Mouse (Mus musculus) lung, postnatal 0 days (tissue): ENCODE measurements around the gene Dot1l. TPM values are rescaled to one million over a fixed set of nuclear protein-coding genes. Genes with fewer than 3 reads are reported as not detected.

ENCODE experiments used
- ATAC-seq: fragments of 200-750 bp; cut with Nextera tagmentation; 2 replicates; pipeline ENCODE4 v1.8.0; 2017; ENCODE audit warnings: moderate library complexity
- DNase-seq: peaks from one replicate; pipeline ENCODE4 v3.0.0-alpha.2; 2016; ENCODE audit warnings: low spot score
- H3K27ac ChIP-seq: fragments of 300-500 bp; sonication (generic); 2 replicates; pipeline ENCODE4 v1.5.1; 2014; ENCODE audit warnings: antibody characterized with exemption, mild to moderate bottlenecking, low read length, mixed read lengths
- H3K27me3 ChIP-seq: fragments of 300-500 bp; sonication (generic); replicated peaks from 2 replicates; pipeline ENCODE4 v1.6.1; 2014; ENCODE audit warnings: low read length, mixed read lengths; ENCODE audit not compliant: insufficient read depth
- H3K36me3 ChIP-seq: fragments of 300-500 bp; sonication (generic); 2 replicates; pipeline ENCODE4 v1.6.1; 2014; ENCODE audit warnings: low read length, mixed read lengths; ENCODE audit not compliant: insufficient read depth
- H3K4me1 ChIP-seq: fragments of 300-500 bp; sonication (generic); 2 replicates; pipeline ENCODE4 v1.6.1; 2014; ENCODE audit warnings: antibody characterized with exemption, low read depth, low read length, mixed read lengths; ENCODE audit not compliant: insufficient read depth
- H3K4me2 ChIP-seq: fragments of 300-500 bp; sonication (generic); replicated peaks from 2 replicates; pipeline ENCODE4 v1.6.1; 2014; ENCODE audit warnings: low read depth, mild to moderate bottlenecking, low read length, moderate library complexity, mixed read lengths
- H3K4me3 ChIP-seq: fragments of 300-500 bp; sonication (generic); 2 replicates; pipeline ENCODE4 v1.5.1; 2014; ENCODE audit warnings: low read depth, low read length
- H3K9ac ChIP-seq: fragments of 300-500 bp; sonication (generic); replicated peaks from 2 replicates; pipeline ENCODE4 v1.6.1; 2014; ENCODE audit warnings: low read depth, mild to moderate bottlenecking
- H3K9me3 ChIP-seq: fragments of 300-500 bp; sonication (generic); 2 replicates; pipeline ENCODE4 v1.6.1; 2016; ENCODE audit warnings: low read length, mixed read lengths
- CTCF ChIP-seq: IDR thresholded peaks from 2 replicates; pipeline ENCODE4 v1.5.1; 2016; ENCODE audit warnings: antibody characterized with exemption, mild to moderate bottlenecking
- EP300 ChIP-seq: IDR thresholded peaks from 2 replicates; pipeline ENCODE4 v1.6.1; 2016; ENCODE audit warnings: antibody characterized with exemption, mild to moderate bottlenecking, control low read depth
- WGBS: fragments of 180-500 bp; shearing (Covaris S2); extraction: QIAGEN DNeasy Blood & Tissue Kit; methylation state at CpG from one replicate; pipeline ENCODE4 v1.1.7; 2014; 5-methylcytosine and 5-hydroxymethylcytosine counted together
- polyA plus RNA-seq: library from polyadenylated mRNA; unstranded; fragments of >200 nt; fragmentation: Nextera tagmentation; extraction: Ambion mirVana; gene quantifications from 2 replicates; pipeline ENCODE4 v1.2.1, GENCODE M21; 2015

The Dot1l gene
- polyA plus RNA-seq, 1 experiment from 2014 or later = 7.4 TPM

DNA sequence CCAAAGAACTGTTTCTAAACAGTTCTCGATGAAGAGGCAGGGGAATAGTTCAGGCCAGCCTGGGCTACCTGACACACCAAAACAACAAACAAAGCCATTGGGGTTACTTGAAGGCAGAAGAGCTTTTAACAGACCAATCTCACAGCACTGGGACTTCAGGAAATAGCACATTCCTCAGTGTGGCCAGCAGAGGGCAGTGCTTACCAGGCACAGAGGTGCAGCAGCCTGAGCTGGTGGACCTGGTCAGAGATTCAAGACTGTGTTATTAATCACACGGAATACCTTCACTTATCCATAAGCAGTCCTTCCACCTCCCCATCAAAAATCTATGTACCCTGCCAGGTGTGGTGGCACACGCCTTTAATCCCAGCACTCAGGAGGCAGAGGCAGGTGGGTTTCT lies 7.6 kb upstream of the Dot1l start:
- no peaks in the 10 kb centered on the region for H3K36me3 ChIP-seq
- H3K9me3 ChIP-seq = no peaks in the 10 kb centered on the region
- no peak overlapping the region for H3K27ac ChIP-seq
- no peak overlapping the region for H3K9ac ChIP-seq
- H3K4me3 ChIP-seq = no peak overlapping the region
- no peaks in the 10 kb centered on the region for H3K27me3 ChIP-seq
- TF ChIP-seq CTCF (peak; percentile 97), EP300 (no peak)
- 9% methylated on average over 3 of the region's 3 CpGs for WGBS
- DNase-seq (peak; percentile 91), ATAC-seq (no peak)
- H3K4me2 ChIP-seq = no peak overlapping the region
- H3K4me1 ChIP-seq = peaks cover 11% of the 10 kb centered on the region; the same call in 1 of the 2 replicates

DNA sequence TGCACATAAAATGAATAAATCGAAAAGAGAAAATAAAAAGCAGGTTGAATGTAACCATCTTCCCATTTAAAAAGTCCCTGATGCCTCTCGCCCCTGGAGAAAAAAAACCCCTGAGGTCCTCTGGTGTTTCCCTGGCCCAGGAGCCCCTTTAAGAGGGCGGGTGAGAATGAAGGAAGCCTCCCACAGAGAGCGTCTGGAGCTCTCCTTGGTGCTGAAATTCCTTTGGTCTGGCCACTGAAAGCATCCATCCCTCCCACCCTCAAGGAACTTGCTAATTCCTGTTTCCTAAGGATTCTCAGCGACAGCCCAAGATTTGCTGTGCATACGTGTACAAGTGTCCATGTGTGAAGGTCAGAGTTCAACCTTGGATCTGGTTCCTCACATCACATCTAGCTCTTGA lies 6.4 kb upstream of the Dot1l start:
- Histone ChIP-seq H3K4me2 (no peak overlapping the region), H3K27ac (no peak overlapping the region), H3K36me3 (no peaks in the 10 kb centered on the region), H3K9ac (no peak overlapping the region), H3K27me3 (no peaks in the 10 kb centered on the region), H3K4me3 (no peak overlapping the region), H3K4me1 (peaks cover 10% of the 10 kb centered on the region; the same call in 1 of the 2 replicates), H3K9me3 (no peaks in the 10 kb centered on the region)
- WGBS = 7% methylated on average over 6 of the region's 6 CpGs
- TF ChIP-seq CTCF = no peak
- TF ChIP-seq EP300 = no peak
- DNase-seq (peak; percentile 88), ATAC-seq (no peak)

DNA sequence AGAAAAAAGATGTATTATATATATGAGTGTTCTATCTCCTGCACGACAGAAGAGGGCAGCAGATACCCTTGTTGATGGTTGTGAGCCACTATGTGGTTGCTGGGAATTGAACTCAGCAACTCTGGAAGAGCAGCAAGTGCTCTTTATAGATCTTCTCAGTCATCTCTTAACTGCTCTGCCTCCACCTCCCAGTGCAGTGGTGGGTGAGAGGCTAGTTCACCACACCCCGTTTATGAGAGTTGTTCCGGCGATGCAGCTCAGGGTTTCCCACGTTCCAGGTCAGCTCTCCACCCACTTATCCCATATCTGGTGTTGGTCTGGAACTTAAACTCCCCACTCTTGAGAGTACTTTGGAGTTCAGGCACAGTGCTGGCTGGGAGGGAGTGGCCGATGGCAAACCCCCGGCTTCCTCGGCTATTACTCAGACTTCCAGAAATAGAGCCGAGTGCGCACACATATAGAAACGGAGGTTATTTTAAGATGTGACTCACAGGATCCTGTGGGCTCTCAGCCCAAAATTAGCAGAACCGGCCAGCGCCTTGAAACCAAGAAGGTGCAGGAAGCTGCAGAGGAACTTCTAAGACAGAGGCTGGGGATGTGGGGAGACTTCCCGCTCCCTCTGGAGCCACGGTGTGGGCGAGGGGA lies 3.7 kb upstream of the Dot1l start:
- H3K4me1 ChIP-seq = peaks cover 16% of the 10 kb centered on the region
- DNase-seq (peak; percentile 98), ATAC-seq (peak; percentile 81)
- H3K36me3 ChIP-seq = no peaks in the 10 kb centered on the region
- peak overlapping the region; percentile 53 for H3K4me2 ChIP-seq
- no peak overlapping the region; the same call in 1 of the 2 replicates for H3K9ac ChIP-seq
- peak overlapping the region; percentile 88 for H3K27ac ChIP-seq
- no peaks in the 10 kb centered on the region for H3K9me3 ChIP-seq
- peak overlapping the region; percentile 14 for H3K4me3 ChIP-seq
- no peaks in the 10 kb centered on the region for H3K27me3 ChIP-seq
- TF ChIP-seq EP300 (peak; percentile 96), CTCF (peak; percentile 67)
- 2% methylated on average over 16 of the region's 16 CpGs for WGBS

DNA sequence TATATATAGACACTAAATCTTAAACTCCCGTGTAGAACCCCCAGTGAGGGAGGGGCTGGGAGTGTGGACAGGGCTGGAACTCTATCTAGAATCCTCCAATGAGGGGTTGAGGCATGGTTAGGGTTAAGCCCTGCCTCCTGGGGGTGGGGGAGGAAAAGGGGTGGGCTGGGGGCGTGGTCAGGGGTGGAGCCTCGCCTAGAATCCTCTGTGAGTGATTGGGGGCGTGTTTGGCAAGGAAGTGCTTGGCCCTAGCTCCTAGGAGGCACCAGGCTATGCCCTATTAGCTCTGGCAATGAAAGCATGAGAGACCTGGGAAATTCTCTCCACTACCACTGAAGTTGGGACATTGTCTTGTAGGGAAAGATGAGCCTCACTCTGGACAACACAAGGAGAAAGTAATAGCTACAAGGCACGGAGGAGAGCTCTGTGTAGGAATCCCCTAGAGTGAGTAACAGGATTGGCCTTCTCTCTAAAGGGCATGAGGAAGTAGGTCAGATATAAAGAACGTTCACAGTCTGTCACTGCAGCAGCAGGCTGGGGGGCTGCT lies 2.9 kb upstream of the Dot1l start:
- DNase-seq (peak; percentile 91), ATAC-seq (peak; percentile 64)
- H3K9ac ChIP-seq = no peak overlapping the region; the same call in 1 of the 2 replicates
- H3K27me3 ChIP-seq = no peaks in the 10 kb centered on the region
- TF ChIP-seq EP300 = no peak
- no peak for TF ChIP-seq CTCF
- peak overlapping the region; percentile 88 for H3K27ac ChIP-seq
- H3K36me3 ChIP-seq = no peaks in the 10 kb centered on the region
- 1% methylated on average over 6 of the region's 6 CpGs for WGBS
- peak overlapping the region; percentile 14 for H3K4me3 ChIP-seq
- H3K4me1 ChIP-seq = peaks cover 24% of the 10 kb centered on the region
- no peaks in the 10 kb centered on the region for H3K9me3 ChIP-seq
- peak overlapping the region; percentile 53 for H3K4me2 ChIP-seq

DNA sequence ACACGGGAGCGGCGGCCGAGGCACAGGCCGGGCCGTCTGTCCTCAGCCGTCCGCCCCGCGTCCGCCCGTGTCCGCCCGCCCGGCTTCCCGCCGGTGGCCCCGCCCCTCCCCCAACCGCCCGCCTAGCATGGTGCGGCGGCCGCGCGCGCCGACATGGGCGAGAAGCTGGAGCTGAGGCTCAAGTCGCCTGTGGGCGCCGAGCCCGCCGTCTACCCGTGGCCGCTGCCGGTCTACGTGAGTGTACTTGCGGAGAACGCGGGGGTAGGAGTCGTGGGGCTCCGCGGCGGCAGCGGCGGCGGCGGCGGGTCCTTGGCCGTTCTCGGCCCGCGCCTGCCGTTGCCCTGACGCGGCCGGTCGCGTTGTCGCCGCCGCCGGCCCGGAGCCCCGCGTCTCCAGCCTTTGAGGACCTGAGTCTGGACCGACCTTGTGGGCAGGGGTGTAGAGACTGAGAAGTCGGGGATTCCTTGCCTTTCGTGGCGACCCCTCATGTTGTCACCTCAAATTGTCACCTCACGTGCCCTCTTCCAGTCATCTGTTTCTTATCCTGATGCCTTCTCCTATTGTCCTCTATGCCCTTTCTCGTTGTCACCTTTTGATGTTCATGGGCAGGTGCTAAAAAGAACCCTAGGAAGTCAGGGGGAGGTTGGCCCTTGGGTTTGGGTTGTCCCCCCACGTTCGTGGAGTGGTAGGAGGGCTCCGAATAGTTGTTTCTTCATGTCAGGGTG lies 447 bp downstream of the Dot1l start:
- no peak for DNase-seq
- ATAC-seq = peak; percentile 26; the same call in 1 of the 2 replicates
- Histone ChIP-seq H3K4me2 (peak overlapping the region; percentile 91), H3K36me3 (no peaks in the 10 kb centered on the region), H3K4me1 (peaks cover 24% of the 10 kb centered on the region), H3K9me3 (no peaks in the 10 kb centered on the region), H3K27ac (peak overlapping the region; percentile 79), H3K27me3 (no peaks in the 10 kb centered on the region), H3K9ac (peak overlapping the region; percentile 81), H3K4me3 (peak overlapping the region; percentile 97)
- 1% methylated on average over 31 of the region's 75 CpGs for WGBS
- TF ChIP-seq EP300 (no peak), CTCF (no peak)

DNA sequence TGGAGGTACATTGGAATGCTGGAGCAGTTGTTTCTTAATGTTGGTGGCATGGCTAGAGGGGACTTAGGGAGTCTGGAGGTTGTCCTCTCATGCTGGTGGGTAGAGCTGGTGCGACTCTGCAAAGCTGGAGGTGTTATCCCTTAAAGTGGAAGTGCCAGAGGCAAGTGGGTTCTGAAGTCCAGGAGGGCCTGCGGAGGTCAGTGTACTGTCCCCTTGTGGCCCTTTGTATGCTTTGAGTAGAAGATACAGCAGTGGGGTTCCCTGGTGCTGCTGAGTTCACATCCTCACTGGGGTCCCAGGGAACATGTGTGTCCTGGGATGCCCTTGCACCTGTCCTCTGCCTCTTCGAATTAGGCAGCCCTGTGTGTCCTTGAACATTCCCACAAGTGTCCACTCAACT lies 1.1 kb downstream of the Dot1l start:
- H3K9ac ChIP-seq = peak overlapping the region; percentile 81

More for the DNA sequence above, 1.1 kb downstream of the Dot1l start:
- WGBS = 19% methylated on average over 3 of the region's 3 CpGs
- H3K9me3 ChIP-seq = no peaks in the 10 kb centered on the region
- peak overlapping the region; percentile 91 for H3K4me2 ChIP-seq
- no peak for DNase-seq
- peak overlapping the region; percentile 97 for H3K4me3 ChIP-seq
- no peak for ATAC-seq
- no peaks in the 10 kb centered on the region for H3K36me3 ChIP-seq
- TF ChIP-seq CTCF = peak; percentile 37
- TF ChIP-seq EP300 = no peak
- no peaks in the 10 kb centered on the region for H3K27me3 ChIP-seq
- H3K27ac ChIP-seq = 0 out of 2 replicates have a peak overlapping the region, but pooled peaks have one; percentile 79
- peaks cover 24% of the 10 kb centered on the region for H3K4me1 ChIP-seq
